Mouse (Mus musculus) hindbrain, embryonic 15.5 days (tissue): ENCODE results near the gene Med31. TPM values are rescaled to one million over a fixed set of nuclear protein-coding genes. Genes with fewer than 3 reads are reported as not detected.

Experiments
- ATAC-seq: fragments of 200-750 bp; cut with Nextera tagmentation; 2 replicates; pipeline ENCODE4 v1.8.0; 2017; ENCODE audit warnings: low read depth, moderate number of reproducible peaks, moderate TSS enrichment; ENCODE audit not compliant: low FRiP score
- H3K27ac ChIP-seq: fragments of 300-500 bp; sonication (generic); replicated peaks from 2 replicates; pipeline ENCODE4 v1.5.1; 2015; ENCODE audit warnings: mild to moderate bottlenecking, inconsistent platforms
- H3K27me3 ChIP-seq: fragments of 300-500 bp; sonication (generic); 2 replicates; pipeline ENCODE4 v1.6.1; 2015; ENCODE audit warnings: control low read depth, inconsistent platforms
- H3K36me3 ChIP-seq: fragments of 300-500 bp; sonication (generic); 2 replicates; pipeline ENCODE4 v1.6.1; 2015; ENCODE audit warnings: control low read depth, inconsistent platforms
- H3K4me1 ChIP-seq: fragments of 300-500 bp; sonication (generic); replicated peaks from 2 replicates; pipeline ENCODE4 v1.6.1; 2015; ENCODE audit warnings: control low read depth, inconsistent platforms
- H3K4me2 ChIP-seq: fragments of 300-500 bp; sonication (generic); 2 replicates; pipeline ENCODE4 v1.6.1; 2015; ENCODE audit warnings: moderate library complexity, mild to moderate bottlenecking, inconsistent platforms
- H3K4me3 ChIP-seq: fragments of 300-500 bp; sonication (generic); 2 replicates; pipeline ENCODE4 v1.5.1; 2015; ENCODE audit warnings: mild to moderate bottlenecking, inconsistent platforms
- H3K9ac ChIP-seq: fragments of 300-500 bp; sonication (generic); 2 replicates; pipeline ENCODE4 v1.6.1; 2015; ENCODE audit warnings: inconsistent platforms
- H3K9me3 ChIP-seq: fragments of 300-500 bp; sonication (generic); 2 replicates; pipeline ENCODE4 v1.6.1; 2016; ENCODE audit warnings: control low read depth, inconsistent platforms
- WGBS: fragments of 180-500 bp; shearing (Covaris S2); methylation state at CpG from one replicate; pipeline ENCODE4 v1.1.7; 2015; 5-methylcytosine and 5-hydroxymethylcytosine counted together
- polyA plus RNA-seq: library from polyadenylated mRNA; unstranded; fragments of >200 nt; fragmentation: Nextera tagmentation; extraction: Ambion mirVana; gene quantifications from 2 replicates; pipeline ENCODE4 v1.2.1, GENCODE M21; 2015

Gene Med31
- polyA plus RNA-seq: 50.5 and 54.2 TPM in 2 replicates

DNA sequence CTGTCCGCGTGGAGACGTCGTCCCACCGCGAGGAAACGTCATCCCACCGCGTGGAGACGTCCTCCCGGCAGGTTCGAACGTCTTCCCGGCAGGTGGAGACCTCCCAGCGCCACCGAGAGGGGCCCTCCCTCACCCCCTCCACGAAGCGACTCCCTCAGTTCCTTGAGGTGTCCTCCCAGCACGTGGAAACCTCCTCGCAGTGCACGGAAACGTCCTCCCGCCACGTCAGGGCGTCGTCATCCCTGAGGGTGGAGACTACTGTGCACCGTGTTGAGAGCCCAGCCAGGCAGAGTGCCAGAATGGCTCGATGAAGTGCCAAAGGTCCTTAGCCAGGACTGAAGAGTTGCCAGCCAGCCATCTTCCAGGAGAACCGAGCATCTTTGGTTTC, at the start of gene Med31:
Gene Med31 (minus strand): TSS at position 183 of the 388 bp plus-strand sequence.
- peak within 1 kb of the TSS; percentile 79 for H3K4me3 ChIP-seq
- WGBS: under 1% methylated on average over 29 of the region's 29 CpGs
- H3K4me1 ChIP-seq: peaks cover 33% of the 10 kb centered on the region
- H3K9me3 ChIP-seq: no peaks in the 10 kb centered on the region
- no peaks in the 10 kb centered on the region for H3K27me3 ChIP-seq
- H3K27ac ChIP-seq: peak within 1 kb of the TSS; percentile 90
- H3K9ac ChIP-seq: peak within 1 kb of the TSS; percentile 79
- peak; percentile 86 for ATAC-seq
- peaks cover 13% of the 10 kb centered on the region for H3K36me3 ChIP-seq
- peak within 1 kb of the TSS; percentile 81 for H3K4me2 ChIP-seq

DNA sequence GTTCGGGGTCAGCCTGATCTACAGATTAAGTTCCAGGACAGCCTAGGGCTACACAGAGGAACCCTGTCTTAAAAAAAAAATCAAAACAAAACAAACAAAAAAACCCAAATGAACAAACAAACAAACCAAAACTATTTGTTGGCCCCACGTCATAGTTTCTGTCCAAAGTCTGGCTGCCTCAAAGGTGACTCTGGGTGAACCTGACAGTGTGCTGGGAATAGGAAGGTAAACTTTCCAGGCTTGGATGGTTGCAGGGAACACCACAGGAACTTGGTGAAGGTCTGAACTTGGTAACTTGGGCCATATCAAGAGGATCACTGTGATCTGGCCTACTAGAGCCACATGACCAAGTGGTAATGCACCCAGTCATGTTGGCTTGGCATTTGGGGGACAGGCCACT, 41.0 kb upstream of the Med31 start:
- no peaks in the 10 kb centered on the region for H3K4me1 ChIP-seq
- H3K9ac ChIP-seq: no peak overlapping the region
- no peak overlapping the region for H3K27ac ChIP-seq
- WGBS: 86% methylated on average over 2 of the region's 2 CpGs
- no peak overlapping the region for H3K4me2 ChIP-seq
- ATAC-seq: no peak
- H3K36me3 ChIP-seq: no peaks in the 10 kb centered on the region
- no peaks in the 10 kb centered on the region for H3K9me3 ChIP-seq
- no peak overlapping the region for H3K4me3 ChIP-seq
- H3K27me3 ChIP-seq: no peaks in the 10 kb centered on the region

DNA sequence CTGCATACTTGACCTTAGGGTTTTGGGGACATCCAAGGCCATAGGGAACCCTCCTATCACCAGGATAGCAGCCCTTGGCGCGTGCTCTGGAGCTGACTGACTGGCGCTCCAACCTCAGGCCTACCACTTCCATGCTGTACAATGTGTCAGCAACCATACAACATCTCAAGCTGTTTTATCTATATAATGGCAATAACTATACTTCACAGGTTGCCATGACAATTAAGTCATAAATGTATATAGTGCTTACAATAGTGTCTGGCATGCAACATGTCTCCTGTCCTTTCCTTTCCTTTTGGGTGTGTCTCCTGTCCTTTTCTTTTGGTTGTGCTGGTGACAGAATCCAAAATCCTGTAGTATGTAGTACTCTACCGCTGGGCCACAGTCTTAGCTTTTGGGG, 40.2 kb upstream of the Med31 start:
- 90% methylated on average over 4 of the region's 4 CpGs for WGBS
- Histone ChIP-seq H3K27me3 (no peaks in the 10 kb centered on the region), H3K4me1 (no peaks in the 10 kb centered on the region), H3K4me2 (no peak overlapping the region), H3K36me3 (no peaks in the 10 kb centered on the region), H3K4me3 (no peak overlapping the region), H3K9ac (no peak overlapping the region), H3K27ac (no peak overlapping the region), H3K9me3 (no peaks in the 10 kb centered on the region)
- ATAC-seq: no peak

DNA sequence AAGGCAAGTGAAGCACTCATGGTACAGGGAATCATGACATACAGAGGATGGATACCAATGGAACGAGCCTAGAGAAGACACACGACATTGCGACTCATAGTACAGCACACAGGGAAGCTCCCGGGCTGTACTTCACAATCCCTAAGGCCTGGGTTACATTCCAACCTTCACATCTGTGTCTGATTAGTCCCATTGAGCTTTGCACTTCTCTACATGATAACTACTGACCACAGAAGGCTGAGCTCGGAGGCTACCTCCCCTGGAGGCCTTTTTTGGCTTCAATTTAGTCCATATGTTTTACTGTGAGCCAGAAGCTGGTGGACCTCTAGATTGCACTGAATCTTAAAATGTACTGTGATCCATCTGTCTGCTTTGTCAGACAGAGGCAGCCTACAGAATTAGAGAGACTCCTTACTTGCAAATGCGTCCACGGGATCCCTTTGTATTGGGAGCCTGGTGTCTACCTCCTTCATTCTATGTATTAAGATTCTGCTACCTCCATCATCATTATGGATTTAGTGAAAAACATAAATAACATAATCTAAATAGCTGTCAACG, 29.9 kb upstream of the Med31 start:
- H3K27me3 ChIP-seq: no peaks in the 10 kb centered on the region
- H3K4me1 ChIP-seq: no peaks in the 10 kb centered on the region
- no peak overlapping the region for H3K27ac ChIP-seq
- no peak overlapping the region for H3K4me3 ChIP-seq
- H3K4me2 ChIP-seq: no peak overlapping the region
- no peaks in the 10 kb centered on the region for H3K9me3 ChIP-seq
- ATAC-seq: no peak
- 81% methylated on average over 8 of the region's 8 CpGs for WGBS
- no peak overlapping the region for H3K9ac ChIP-seq
- H3K36me3 ChIP-seq: no peaks in the 10 kb centered on the region

DNA sequence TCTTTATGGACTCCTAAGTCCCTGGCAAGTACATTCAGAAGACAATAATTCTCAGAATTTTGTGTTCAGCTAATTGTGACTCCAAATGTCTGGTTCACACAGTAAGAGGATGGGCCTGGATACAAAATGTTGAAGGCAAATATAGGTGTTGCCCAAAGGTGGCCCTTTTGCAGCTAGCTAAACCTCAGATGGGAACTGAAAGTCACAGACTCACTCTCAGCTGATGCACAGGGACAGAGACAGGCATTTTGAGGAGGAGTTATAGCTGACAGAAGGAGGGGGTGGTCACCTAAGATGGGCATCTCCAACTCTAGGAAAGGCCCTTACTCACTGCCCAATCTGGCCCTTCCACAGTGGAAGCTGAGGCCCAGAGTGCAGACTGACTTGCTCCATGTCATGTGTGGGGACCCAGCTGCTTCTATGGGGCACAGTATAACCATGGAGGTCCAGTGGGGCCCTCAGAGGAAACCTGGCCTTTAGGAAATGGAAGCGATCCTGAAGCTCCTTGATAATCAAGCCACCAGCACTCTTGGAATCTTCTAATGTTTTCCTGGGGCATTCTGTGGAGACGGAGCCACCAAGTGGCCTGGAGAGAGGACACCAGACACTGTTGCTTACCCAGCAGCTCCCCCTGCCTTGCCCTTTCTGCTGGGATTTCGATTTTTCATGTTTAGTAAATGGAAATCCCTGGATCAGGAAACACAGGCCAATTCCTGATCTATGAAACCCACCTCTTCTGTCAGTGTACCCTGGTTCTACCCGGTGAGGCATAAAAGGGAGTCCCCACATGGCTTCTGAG, 24.9 kb upstream of the Med31 start:
- WGBS: 73% methylated on average over 4 of the region's 4 CpGs
- Histone ChIP-seq H3K27me3 (no peaks in the 10 kb centered on the region), H3K36me3 (no peaks in the 10 kb centered on the region), H3K4me1 (no peaks in the 10 kb centered on the region), H3K4me2 (no peak overlapping the region), H3K4me3 (no peak overlapping the region), H3K27ac (no peak overlapping the region), H3K9ac (no peak overlapping the region), H3K9me3 (no peaks in the 10 kb centered on the region)
- ATAC-seq: no peak

DNA sequence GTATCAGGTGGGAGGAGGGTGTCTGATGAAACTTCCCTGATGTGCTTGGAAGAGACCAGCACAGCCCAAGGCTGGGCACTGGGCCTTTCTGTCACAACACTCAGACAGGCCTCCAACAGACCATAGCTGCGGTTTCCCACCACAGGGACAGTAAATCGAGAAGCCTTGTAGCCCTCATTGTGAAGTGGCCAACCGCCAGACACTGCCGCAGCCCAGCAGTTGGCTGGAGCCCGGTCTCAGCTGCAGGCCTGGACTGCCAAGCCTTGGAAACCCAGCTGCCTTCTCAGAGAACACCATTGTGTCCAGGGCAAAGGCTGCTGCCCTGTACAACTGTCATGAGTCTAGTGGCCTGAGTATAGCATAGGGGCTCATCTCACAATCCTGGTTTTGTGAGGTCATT, 18.6 kb upstream of the Med31 start:
- no peak overlapping the region for H3K27ac ChIP-seq
- ATAC-seq: 0 out of 2 replicates have a peak, but pooled peaks have one; percentile 30
- 60% methylated on average over 5 of the region's 5 CpGs for WGBS

DNA sequence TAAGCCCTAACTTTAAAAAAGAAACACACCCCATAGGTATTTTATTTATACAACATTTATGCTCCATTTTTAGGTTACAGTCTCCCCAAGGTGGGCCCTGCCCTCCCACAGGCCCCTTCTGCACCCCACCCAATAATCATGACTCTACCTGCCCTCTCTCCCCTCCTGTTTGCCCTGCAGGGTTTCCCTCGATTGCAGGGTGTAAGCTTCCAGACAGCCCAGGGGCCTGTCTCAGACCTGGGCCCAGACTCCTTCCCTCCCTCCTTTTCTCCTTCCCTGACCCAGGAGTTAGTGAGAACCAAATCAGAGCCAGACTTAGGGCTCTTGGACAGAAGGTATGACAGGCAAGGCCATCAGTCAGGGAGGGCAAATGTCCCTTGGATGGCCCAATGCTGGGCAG, 17.6 kb upstream of the Med31 start:
- Histone ChIP-seq H3K4me2 (no peak overlapping the region), H3K9ac (no peak overlapping the region), H3K27ac (no peak overlapping the region), H3K27me3 (no peaks in the 10 kb centered on the region), H3K4me3 (no peak overlapping the region), H3K4me1 (0 out of 2 replicates have a peak, but pooled peaks cover 4% of the 10 kb centered on the region), H3K36me3 (no peaks in the 10 kb centered on the region), H3K9me3 (no peaks in the 10 kb centered on the region)
- WGBS: 70% methylated on average over 1 of the region's 1 CpGs
- no peak for ATAC-seq

More for the DNA sequence above, 18.6 kb upstream of the Med31 start:
- Histone ChIP-seq H3K36me3 (no peaks in the 10 kb centered on the region), H3K9me3 (no peaks in the 10 kb centered on the region), H3K9ac (no peak overlapping the region), H3K4me1 (0 out of 2 replicates have a peak, but pooled peaks cover 4% of the 10 kb centered on the region), H3K27me3 (no peaks in the 10 kb centered on the region), H3K4me3 (no peak overlapping the region), H3K4me2 (no peak overlapping the region)

DNA sequence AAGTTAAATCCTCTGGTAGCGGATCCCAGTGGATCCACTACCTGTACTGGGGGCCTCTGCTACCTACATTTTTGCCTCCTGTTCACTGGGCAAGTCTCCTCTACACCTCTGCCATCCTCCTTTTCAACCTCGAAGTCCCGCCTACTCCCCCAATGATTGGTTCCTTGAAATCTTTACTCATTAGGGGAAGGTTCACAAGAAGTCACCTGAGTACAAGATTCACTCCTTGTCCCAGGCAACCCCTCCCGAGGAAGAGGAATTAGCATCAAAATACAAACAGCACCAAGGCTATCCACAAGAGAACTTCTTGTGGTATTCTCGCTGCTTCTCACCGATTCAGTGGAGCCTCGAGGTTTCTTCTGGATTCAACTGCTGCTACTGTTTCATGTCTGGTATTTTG, 16.7 kb upstream of the Med31 start:
- Histone ChIP-seq H3K4me2 (no peak overlapping the region), H3K27me3 (no peaks in the 10 kb centered on the region), H3K36me3 (no peaks in the 10 kb centered on the region), H3K4me3 (no peak overlapping the region), H3K4me1 (0 out of 2 replicates have a peak, but pooled peaks cover 4% of the 10 kb centered on the region), H3K9me3 (no peaks in the 10 kb centered on the region), H3K9ac (no peak overlapping the region), H3K27ac (no peak overlapping the region)
- WGBS: 87% methylated on average over 7 of the region's 7 CpGs
- no peak for ATAC-seq

DNA sequence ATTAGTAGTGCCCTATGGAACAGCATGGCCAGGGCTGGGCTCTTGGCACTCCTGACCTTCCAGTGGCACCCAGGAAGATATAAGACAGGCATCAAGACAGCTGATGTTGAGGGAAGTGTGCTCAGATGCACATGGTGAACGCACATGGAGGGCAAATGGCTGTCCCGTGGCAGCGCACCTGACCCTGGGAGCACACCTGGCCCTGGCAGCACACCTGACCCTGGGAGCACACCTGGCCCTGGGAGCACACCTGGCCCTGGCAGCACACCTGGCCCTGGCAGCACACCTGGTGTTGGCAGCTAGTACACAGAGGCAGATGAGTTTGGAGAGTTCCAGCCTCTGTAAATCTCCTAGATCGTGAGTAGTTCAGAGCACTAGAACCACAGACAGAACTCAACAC, 13.1 kb upstream of the Med31 start:
- no peak overlapping the region for H3K4me3 ChIP-seq
- H3K27me3 ChIP-seq: no peaks in the 10 kb centered on the region
- H3K9ac ChIP-seq: no peak overlapping the region
- no peaks in the 10 kb centered on the region for H3K36me3 ChIP-seq
- H3K4me1 ChIP-seq: peaks cover 11% of the 10 kb centered on the region
- H3K9me3 ChIP-seq: no peaks in the 10 kb centered on the region
- H3K27ac ChIP-seq: no peak overlapping the region
- ATAC-seq: no peak
- WGBS: 92% methylated on average over 4 of the region's 4 CpGs
- H3K4me2 ChIP-seq: no peak overlapping the region

DNA sequence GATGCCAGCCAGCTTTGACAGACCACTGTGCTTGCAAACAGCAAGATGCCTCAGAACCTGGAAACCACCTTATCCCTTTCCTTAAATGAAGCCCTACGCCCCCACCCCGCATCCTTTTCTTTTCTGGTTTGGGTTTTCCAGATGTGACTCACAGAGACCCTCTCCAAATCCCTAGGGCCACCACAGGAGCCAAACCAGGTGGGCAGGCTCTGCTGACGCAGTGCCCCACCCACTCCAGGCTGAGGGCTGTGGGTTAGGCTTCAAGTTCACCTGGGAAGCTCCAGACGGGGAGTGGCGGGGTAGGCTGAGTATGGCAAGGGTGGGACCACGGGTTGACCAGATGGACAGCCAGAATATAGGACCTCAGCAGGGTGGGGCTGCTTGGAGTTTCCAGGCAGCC, 11.5 kb upstream of the Med31 start:
- H3K4me3 ChIP-seq: no peak overlapping the region
- H3K9me3 ChIP-seq: no peaks in the 10 kb centered on the region
- H3K27me3 ChIP-seq: no peaks in the 10 kb centered on the region
- peaks cover 11% of the 10 kb centered on the region for H3K4me1 ChIP-seq
- ATAC-seq: no peak
- no peak overlapping the region for H3K4me2 ChIP-seq
- H3K9ac ChIP-seq: no peak overlapping the region
- WGBS: 89% methylated on average over 6 of the region's 6 CpGs
- 0 out of 2 replicates have a peak overlapping the region, but pooled peaks have one; percentile 47 for H3K27ac ChIP-seq
- no peaks in the 10 kb centered on the region for H3K36me3 ChIP-seq

DNA sequence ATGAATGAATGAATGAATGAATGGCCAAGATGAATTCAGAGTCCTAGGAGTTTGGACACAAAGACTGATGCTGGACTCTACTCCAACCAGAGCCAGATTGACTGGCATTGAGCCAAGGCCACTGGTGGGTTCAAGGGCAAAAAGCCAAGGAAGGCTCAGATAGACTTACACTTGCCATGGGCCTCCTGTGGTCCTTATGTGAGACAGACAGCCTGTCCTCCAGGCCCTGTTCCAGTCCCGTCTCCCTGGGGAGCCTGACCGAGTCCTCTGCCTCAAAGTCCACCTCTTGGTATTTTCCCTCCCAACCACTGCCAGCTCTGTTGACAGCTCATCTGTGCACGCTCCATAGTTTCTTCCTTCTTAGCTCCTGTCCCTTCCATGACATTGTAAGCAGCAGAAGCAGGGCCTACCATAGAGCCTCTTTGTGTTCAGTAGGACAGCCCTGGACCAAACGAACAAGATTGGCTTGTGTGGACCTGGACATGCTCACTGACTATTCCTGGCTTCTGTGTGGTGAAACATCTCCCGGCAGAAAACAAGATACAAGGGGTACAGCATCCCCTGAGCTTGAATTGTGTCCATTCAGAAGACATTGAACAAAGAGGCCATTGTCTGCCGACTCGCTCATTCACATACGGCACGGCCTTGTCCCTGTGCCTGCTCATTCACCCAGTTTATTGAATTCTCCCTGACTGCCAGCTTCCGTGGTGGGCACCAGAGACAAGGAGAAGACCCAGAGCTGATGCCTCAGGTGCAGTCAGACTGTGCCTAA, 10.8 kb upstream of the Med31 start:
- Histone ChIP-seq H3K4me3 (no peak overlapping the region), H3K4me1 (peaks cover 11% of the 10 kb centered on the region), H3K27ac (peak overlapping the region; percentile 47), H3K4me2 (no peak overlapping the region), H3K9me3 (no peaks in the 10 kb centered on the region), H3K9ac (no peak overlapping the region), H3K27me3 (no peaks in the 10 kb centered on the region), H3K36me3 (no peaks in the 10 kb centered on the region)
- 18% methylated on average over 10 of the region's 10 CpGs for WGBS
- ATAC-seq: peak; percentile 67

DNA sequence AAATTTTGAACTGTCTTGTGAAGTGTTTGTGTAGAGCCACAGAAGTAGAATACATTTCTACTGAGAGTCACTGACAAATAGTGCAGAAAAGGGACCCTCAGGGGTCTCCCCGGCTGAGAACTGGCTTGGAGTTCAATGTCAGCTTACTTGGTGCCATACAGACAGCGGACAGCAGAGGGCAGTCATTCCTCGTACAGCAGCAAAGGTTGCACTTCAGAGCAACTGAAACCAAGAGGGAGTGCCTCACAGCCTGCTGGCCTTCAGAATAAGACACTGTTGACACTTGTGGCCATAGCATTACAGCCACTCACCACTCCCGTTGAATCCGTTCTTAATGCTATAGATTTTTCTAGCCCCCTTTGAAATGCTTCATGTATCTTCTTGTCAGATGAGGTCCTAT, 9.5 kb upstream of the Med31 start:
- H3K4me3 ChIP-seq: no peak overlapping the region
- H3K4me1 ChIP-seq: peaks cover 11% of the 10 kb centered on the region
- H3K9me3 ChIP-seq: no peaks in the 10 kb centered on the region
- no peak overlapping the region for H3K27ac ChIP-seq
- no peaks in the 10 kb centered on the region for H3K27me3 ChIP-seq
- no peaks in the 10 kb centered on the region for H3K36me3 ChIP-seq
- H3K4me2 ChIP-seq: no peak overlapping the region
- no peak for ATAC-seq
- 15% methylated on average over 5 of the region's 5 CpGs for WGBS
- H3K9ac ChIP-seq: no peak overlapping the region
